Comparison of ENCODE assay signal across 7 mouse cellular contexts in genomic region chr13:49681351-49682232, GRCm38 (mm10). TPM values are rescaled to one million over a fixed set of nuclear protein-coding genes. Genes with fewer than 3 reads are reported as not detected.
DNase-seq lines count a peak whose midpoint lies in the region; ATAC-seq lines count a peak whose summit lies in the region.

Gene Iars, plus strand, starts transcription at chr13:49682100.

- H3K27me3 ChIP-seq in intestine, embryonic 15.5 days (replicated peaks), result no peaks in the 10 kb centered on the region
- no peaks in the 10 kb centered on the region for H3K27me3 ChIP-seq in midbrain, embryonic 10.5 days (ENCODE audit: low read depth, poor library complexity, severe bottlenecking)

- intact Hi-C loops in gastrocnemius, postnatal 36 days (cut with DNase I), result no loop called here
- intact Hi-C loops in left cerebral cortex, postnatal 25 days (cut with DNase I), result no loop called here

- peak; percentile 100 for ATAC-seq in intestine, embryonic 15.5 days

- peaks cover 7% of the 10 kb centered on the region; the same call in 1 of the 2 replicates for H3K4me1 ChIP-seq in intestine, embryonic 15.5 days (replicated peaks)
- peaks cover 25% of the 10 kb centered on the region for H3K4me1 ChIP-seq in midbrain, embryonic 10.5 days

- peak within 1 kb of the TSS; percentile 69 for H3K4me2 ChIP-seq in intestine, embryonic 15.5 days (replicated peaks)

- H3K9me3 ChIP-seq in intestine, embryonic 15.5 days, result no peaks in the 10 kb centered on the region
- H3K9me3 ChIP-seq in midbrain, embryonic 10.5 days (replicated peaks), result no peaks in the 10 kb centered on the region

- H3K36me3 ChIP-seq in intestine, embryonic 15.5 days, result no peaks in the 10 kb centered on the region
- H3K36me3 ChIP-seq in midbrain, embryonic 10.5 days, result peaks cover 41% of the 10 kb centered on the region

- H3K27ac ChIP-seq in intestine, embryonic 15.5 days, result peak within 1 kb of the TSS; percentile 79
- H3K27ac ChIP-seq in midbrain, embryonic 10.5 days (replicated peaks), result peak within 1 kb of the TSS; percentile 90

- DNase-seq in adrenal gland, adult 2 months, result peak; percentile 99
- peak; percentile 94 for DNase-seq in embryo, embryonic 11.5 days (ENCODE audit: low read depth, low spot score)
- DNase-seq in gastrocnemius, postnatal 36 days, result peak; percentile 97 to 99
- DNase-seq in left cerebral cortex, postnatal 25 days (ENCODE audit: low spot score in 2 of 2), result peak; percentile 99 to 100
- DNase-seq in midbrain, embryonic 10.5 days (ENCODE audit: low spot score), result peak; percentile 98
- DNase-seq in right cerebral cortex, postnatal 4 days, result peak; percentile 98

- H3K4me3 ChIP-seq in intestine, embryonic 15.5 days (replicated peaks), result peak within 1 kb of the TSS; percentile 81
- H3K4me3 ChIP-seq in midbrain, embryonic 10.5 days, result peak within 1 kb of the TSS; percentile 94

- 4% methylated on average over 26 of the region's 26 CpGs for WGBS in intestine, embryonic 15.5 days
- WGBS in midbrain, embryonic 10.5 days, result 6% methylated on average over 26 of the region's 26 CpGs

- peak within 1 kb of the TSS; percentile 80 for H3K9ac ChIP-seq in intestine, embryonic 15.5 days

RNA-seq across cellular contexts. Expression of gene Iars, which starts in this region (rescaled TPM):
- total RNA-seq in adrenal gland, adult 2 months (2021), result 10 to 100 TPM; 65.8 to 78.3 TPM
- 6.6 and 9.3 TPM in 2 replicates for polyA plus RNA-seq in adrenal gland, adult 2 months (2012; rRNA removed)
- 10 to 100 TPM; 75.9 to 76.2 TPM for total RNA-seq in gastrocnemius, postnatal 36 days (2021)
- polyA plus RNA-seq in intestine, embryonic 15.5 days (2015; fragmentation: Nextera tagmentation; extraction: Ambion mirVana), result 82.1 and 82.9 TPM in 2 replicates
- total RNA-seq in left cerebral cortex, postnatal 25 days (2021), result 10 to 100 TPM; 63.4 to 66.9 TPM
- polyA plus RNA-seq in midbrain, embryonic 10.5 days (2016; fragmentation: Nextera tagmentation; extraction: Ambion mirVana), result 105 and 113 TPM in 2 replicates

Comparison
In these comparisons a context has a peak if more than half of its experiments do, and no peak if none do; other contexts are left out.
1. Peak in every context shown above with its lines: DNase-seq, ATAC-seq, H3K4me3 ChIP-seq and H3K27ac ChIP-seq.